Mouse (Mus musculus): ENCODE data around the gene Gprc5c. TPM values are rescaled to one million over a fixed set of nuclear protein-coding genes. Genes with fewer than 3 reads are reported as not detected.

Gene Gprc5c
- total and polyA plus RNA-seq, 3 experiments: not detected

DNA sequence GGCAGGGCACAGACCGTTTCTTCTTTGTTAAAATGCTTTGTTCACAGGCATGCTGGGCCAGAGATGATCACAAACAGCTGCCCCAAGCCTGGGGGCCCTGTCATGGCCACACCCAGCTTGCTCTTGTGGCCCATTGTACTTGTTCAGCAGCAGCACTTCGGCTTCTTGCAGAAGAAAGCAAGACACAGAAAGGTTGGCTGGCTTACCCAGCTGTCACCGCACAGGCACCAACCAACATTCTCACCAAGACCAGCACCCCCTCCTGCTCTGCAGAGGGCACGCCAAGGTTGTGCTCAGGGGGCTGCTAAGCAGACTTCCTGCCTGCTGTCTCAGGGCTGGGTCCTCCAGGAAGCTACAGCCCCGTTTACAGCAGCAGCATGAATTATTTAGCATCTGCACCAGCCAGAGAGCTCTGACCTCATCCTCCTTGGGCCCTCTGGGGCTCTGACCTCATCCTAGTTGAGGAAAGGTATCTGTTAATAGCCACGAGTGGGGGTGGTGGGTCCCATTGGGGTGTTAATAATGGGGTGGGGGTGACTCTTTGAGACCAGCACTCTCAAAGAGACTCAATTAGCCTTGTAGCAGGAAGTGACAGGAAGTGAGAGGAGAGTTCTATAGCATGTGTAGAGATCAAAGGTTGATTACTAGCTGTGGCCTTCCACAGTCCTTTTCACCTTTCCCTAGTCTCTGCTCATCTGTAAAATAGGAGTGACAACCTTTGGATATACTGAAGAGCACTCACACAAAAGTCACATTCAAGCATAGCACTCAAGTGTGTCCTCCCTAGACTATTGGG lies 22.3 kb downstream of the Gprc5c start:
- no peaks in the 10 kb centered on the region for H3K79me2 ChIP-seq (ENCODE audit: control insufficient read depth, insufficient read depth, low read length, poor library complexity)
- no peak overlapping the region for H3K27ac ChIP-seq (ENCODE audit: control insufficient read depth, low read depth, low read length)
- H3K9me3 ChIP-seq (replicated peaks; ENCODE audit: insufficient read depth, low read length): no peaks in the 10 kb centered on the region
- no peaks in the 10 kb centered on the region for H3K27me3 ChIP-seq (ENCODE audit: control insufficient read depth in 1 of 2, insufficient read depth in 2 of 2, low read length in 2 of 2)
- no peak for TF ChIP-seq MAX (IDR thresholded peaks at IDR 0.05; ENCODE audit: low read length)
- no peak for TF ChIP-seq JUND (IDR thresholded peaks at IDR 0.05; ENCODE audit: low read depth, low read length)
- no peak for TF ChIP-seq CHD1 (IDR thresholded peaks at IDR 0.05; ENCODE audit: low read depth, low read length)
- TF ChIP-seq HCFC1 (IDR thresholded peaks at IDR 0.05; ENCODE audit: low read depth, low read length): no peak
- no peak for TF ChIP-seq RAD21 (IDR thresholded peaks at IDR 0.05; ENCODE audit: low read depth, low read length)
- no peak for TF ChIP-seq MAZ (IDR thresholded peaks at IDR 0.05; ENCODE audit: low read depth, low read length)
- no peak for TF ChIP-seq MEF2A (IDR thresholded peaks at IDR 0.05; ENCODE audit: extremely low read depth, insufficient replicate concordance, low read depth, low read length, poor library complexity, severe bottlenecking)
- no peaks in the 10 kb centered on the region for H3K36me3 ChIP-seq (ENCODE audit: control insufficient read depth in 1 of 2, insufficient read depth in 2 of 2, low read length in 2 of 2)
- no peaks in the 10 kb centered on the region for H3K4me1 ChIP-seq (ENCODE audit: control insufficient read depth in 1 of 2, insufficient read depth in 2 of 2, low read length in 2 of 2)
- DNase-seq (ENCODE audit: low read depth, low spot score): no peak
- no peak overlapping the region for H3K9ac ChIP-seq (ENCODE audit: control insufficient read depth, low read depth, low read length, poor library complexity, severe bottlenecking)
- no peak overlapping the region for H3K4me3 ChIP-seq (ENCODE audit: control insufficient read depth in 1 of 2, insufficient read depth in 1 of 2, low read depth in 2 of 2, low read length in 2 of 2)

DNA sequence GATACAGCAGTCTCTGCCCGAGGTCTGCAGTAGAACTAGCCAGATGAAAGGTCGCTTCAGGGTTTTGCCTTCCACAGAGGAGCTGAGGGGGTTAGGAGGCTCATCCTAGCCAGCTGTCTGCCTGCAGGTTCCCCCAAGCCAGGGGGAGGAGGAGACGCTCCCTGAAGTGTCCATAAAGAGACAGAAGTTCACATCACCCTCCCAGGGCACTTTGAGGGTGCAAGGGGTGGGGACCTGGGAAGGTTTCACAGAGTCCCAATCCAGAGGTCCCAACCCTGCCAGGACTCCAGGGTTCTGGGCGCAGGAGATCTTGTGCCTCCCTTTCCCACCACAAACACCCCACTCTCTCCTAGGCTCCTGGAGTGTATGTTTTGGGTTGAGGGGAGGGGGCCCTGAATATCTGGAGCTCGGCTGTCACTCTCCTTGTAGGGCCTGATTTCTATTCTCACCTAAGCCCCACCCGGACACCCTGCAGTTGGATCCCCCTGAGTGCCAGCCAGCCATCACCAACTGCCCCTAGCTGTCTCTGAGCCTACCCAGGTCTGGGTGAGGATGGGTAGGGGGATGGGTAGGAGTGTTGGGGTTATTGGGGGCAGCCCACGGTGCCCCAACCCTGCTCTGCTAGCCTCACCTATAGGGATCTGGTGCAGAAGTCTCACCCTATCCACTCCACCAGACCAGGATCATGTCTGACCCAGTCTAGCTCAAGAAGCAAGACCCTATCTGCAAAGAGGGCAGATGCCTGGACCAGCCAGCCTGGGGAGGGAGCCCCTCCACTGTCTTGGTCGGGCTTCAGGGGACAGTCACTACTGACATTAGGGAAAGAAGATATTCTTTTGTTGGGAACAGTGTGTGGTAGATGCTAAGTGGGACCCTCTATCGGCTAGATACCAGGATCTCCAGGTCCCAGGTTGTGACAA lies 23.5 kb downstream of the Gprc5c start:
- no peak for DNase-seq (ENCODE audit: low read depth, low spot score)
- no peak overlapping the region for H3K27ac ChIP-seq (ENCODE audit: control insufficient read depth, low read depth, low read length)
- H3K9me3 ChIP-seq (replicated peaks; ENCODE audit: insufficient read depth, low read length): no peaks in the 10 kb centered on the region
- no peaks in the 10 kb centered on the region for H3K79me2 ChIP-seq (ENCODE audit: control insufficient read depth, insufficient read depth, low read length, poor library complexity)
- no peaks in the 10 kb centered on the region for H3K27me3 ChIP-seq (ENCODE audit: control insufficient read depth in 1 of 2, insufficient read depth in 2 of 2, low read length in 2 of 2)
- no peaks in the 10 kb centered on the region for H3K4me1 ChIP-seq (ENCODE audit: control insufficient read depth in 1 of 2, insufficient read depth in 2 of 2, low read length in 2 of 2)
- no peak for TF ChIP-seq HCFC1 (IDR thresholded peaks at IDR 0.05; ENCODE audit: low read depth, low read length)
- no peak for TF ChIP-seq ZNF384 (IDR thresholded peaks at IDR 0.05; ENCODE audit: low read depth, low read length)
- TF ChIP-seq CTCF (IDR thresholded peaks at IDR 0.05 in 2 of 3, conservative IDR thresholded peaks at IDR 0.05 in 1 of 3; ENCODE audit: control insufficient read depth in 1 of 3, insufficient read depth in 1 of 3, low read depth in 2 of 3, low read length in 3 of 3, poor library complexity in 1 of 3, severe bottlenecking in 1 of 3): no peak
- TF ChIP-seq POLR2AphosphoS2 (IDR thresholded peaks at IDR 0.05; ENCODE audit: low read length): no peak
- no peak for TF ChIP-seq SMC3 (IDR thresholded peaks at IDR 0.05; ENCODE audit: low read depth, low read length)
- TF ChIP-seq UBTF (IDR thresholded peaks at IDR 0.05; ENCODE audit: borderline replicate concordance, insufficient read depth, low read depth, low read length): no peak
- no peak for TF ChIP-seq ZMIZ1 (IDR thresholded peaks at IDR 0.05; ENCODE audit: low read depth, low read length)
- no peak for TF ChIP-seq EP300 (IDR thresholded peaks at IDR 0.05; ENCODE audit: low read depth in 1 of 2, low read length in 2 of 2)
- no peak for TF ChIP-seq MAZ (IDR thresholded peaks at IDR 0.05; ENCODE audit: low read depth, low read length)
- no peak for TF ChIP-seq ZKSCAN1 (IDR thresholded peaks at IDR 0.05; ENCODE audit: low read depth, low read length)
- no peak overlapping the region for H3K4me3 ChIP-seq (ENCODE audit: control insufficient read depth in 1 of 2, insufficient read depth in 1 of 2, low read depth in 2 of 2, low read length in 2 of 2)
- H3K9ac ChIP-seq (ENCODE audit: control insufficient read depth, low read depth, low read length, poor library complexity, severe bottlenecking): no peak overlapping the region
- no peaks in the 10 kb centered on the region for H3K36me3 ChIP-seq (ENCODE audit: control insufficient read depth in 1 of 2, insufficient read depth in 2 of 2, low read length in 2 of 2)
